Mouse (Mus musculus): ENCODE data around the gene Cby3. TPM values are rescaled to one million over a fixed set of nuclear protein-coding genes. Genes with fewer than 3 reads are reported as not detected.

Gene Cby3
- polyA plus RNA-seq, 1 experiment from 2014 or later: 0.37 TPM

DNA sequence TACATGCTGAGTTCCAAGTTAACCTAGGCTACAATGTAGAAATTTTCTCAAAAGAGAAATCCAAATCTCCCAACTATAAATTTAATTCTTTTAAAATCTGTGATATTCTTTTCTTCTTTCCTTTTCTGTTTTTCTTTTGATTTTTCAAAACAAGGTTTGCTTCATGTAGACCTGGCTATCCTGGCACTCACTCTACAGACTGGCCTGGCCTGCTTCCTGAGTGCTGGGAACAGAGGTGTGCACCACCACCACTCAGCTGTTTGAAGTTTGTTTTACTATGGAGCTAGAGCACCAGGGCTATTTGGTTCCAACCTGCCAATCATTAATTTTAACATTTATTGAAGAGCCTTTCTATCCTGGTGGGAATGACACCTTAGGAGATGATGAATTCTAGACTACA, 18.8 kb downstream of the Cby3 start:
- Histone ChIP-seq H3K4me2 (no peak overlapping the region), H3K27me3 (ENCODE audit: insufficient read depth, low read length) (no peaks in the 10 kb centered on the region), H3K36me3 (ENCODE audit: insufficient read depth) (no peaks in the 10 kb centered on the region), H3K27ac (ENCODE audit: low read depth) (no peak overlapping the region), H3K4me3 (ENCODE audit: low read depth, low read length) (no peak overlapping the region), H3K4me1 (ENCODE audit: insufficient read depth) (no peaks in the 10 kb centered on the region; the same call in 1 of the 2 replicates), H3K9me3 (ENCODE audit: low read depth, low read length) (no peaks in the 10 kb centered on the region), H3K9ac (no peak overlapping the region)
- DNase-seq (no peak), ATAC-seq (ENCODE audit: insufficient read depth) (no peak)
- TF ChIP-seq CTCF (IDR thresholded peaks at IDR 0.05; ENCODE audit: low read depth): no peak

DNA sequence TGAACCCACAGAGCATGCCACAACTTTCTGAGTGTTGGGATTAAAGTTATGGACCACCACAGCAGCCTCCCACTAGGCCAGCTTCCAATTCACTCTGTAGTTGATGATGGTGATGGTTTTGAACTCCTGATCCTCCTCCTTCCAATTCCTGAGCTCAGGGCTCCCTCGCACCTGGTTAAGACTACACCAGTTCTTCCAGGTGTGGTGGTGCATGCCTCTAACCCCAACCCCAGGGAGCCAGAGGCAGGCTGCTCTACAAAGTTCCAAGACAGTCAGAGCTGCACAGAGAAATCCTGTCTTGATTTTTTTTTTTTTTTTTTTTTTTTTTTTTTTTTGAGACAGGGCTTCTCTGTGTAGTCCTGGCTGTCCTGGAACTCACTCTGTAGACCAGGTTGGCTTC, 19.4 kb downstream of the Cby3 start:
- H3K4me3 ChIP-seq (ENCODE audit: low read depth, low read length): no peak overlapping the region
- TF ChIP-seq CTCF (IDR thresholded peaks at IDR 0.05; ENCODE audit: low read depth): no peak
- no peaks in the 10 kb centered on the region for H3K27me3 ChIP-seq (ENCODE audit: insufficient read depth, low read length)
- no peak for ATAC-seq (ENCODE audit: insufficient read depth)
- H3K4me2 ChIP-seq: no peak overlapping the region
- no peaks in the 10 kb centered on the region; the same call in 1 of the 2 replicates for H3K4me1 ChIP-seq (ENCODE audit: insufficient read depth)
- no peak overlapping the region for H3K27ac ChIP-seq (ENCODE audit: low read depth)
- DNase-seq: no peak
- 100% methylated on average over 1 of the region's 1 CpGs for WGBS
- peaks cover under 1% of the 10 kb centered on the region; the same call in 1 of the 2 replicates for H3K36me3 ChIP-seq (ENCODE audit: insufficient read depth)
- no peaks in the 10 kb centered on the region for H3K9me3 ChIP-seq (ENCODE audit: low read depth, low read length)
- H3K9ac ChIP-seq: no peak overlapping the region

DNA sequence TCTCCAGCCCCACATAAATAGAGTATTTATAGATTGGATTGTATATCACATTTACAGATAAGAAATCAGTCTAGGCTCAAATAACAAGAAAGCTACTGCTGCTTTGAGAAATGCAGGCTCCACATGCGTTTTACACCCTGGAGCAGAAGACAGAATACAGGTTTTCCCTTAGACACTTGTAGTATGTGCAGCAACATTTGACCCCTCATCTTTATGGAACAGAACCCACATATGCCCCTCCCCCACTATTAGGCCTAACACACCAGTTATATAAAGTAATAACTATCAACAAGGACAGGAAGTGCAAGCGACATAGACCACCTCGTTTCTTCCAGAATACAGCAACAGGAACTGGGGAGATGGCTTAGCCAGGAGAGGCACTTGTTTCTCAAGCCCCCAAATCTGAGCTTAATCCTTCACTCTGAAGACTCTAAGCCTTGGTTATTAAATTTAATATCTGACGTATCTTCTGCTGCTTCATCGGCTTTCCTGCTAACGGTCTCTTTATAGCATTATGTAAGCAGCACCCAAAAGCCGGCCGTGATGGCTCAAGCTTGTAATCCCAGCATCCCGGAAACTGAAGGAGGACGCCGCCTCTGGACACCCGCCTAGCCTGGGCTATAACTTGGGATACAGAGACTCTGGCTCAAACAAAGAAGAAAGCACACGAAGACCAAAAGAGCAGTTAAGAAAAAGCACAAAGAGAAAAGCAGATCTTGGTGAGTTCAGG, 20.2 kb downstream of the Cby3 start:
- Histone ChIP-seq H3K36me3 (ENCODE audit: insufficient read depth) (peaks cover 9% of the 10 kb centered on the region), H3K27ac (ENCODE audit: low read depth) (no peak overlapping the region), H3K4me3 (ENCODE audit: low read depth, low read length) (no peak overlapping the region), H3K4me2 (no peak overlapping the region), H3K9ac (no peak overlapping the region), H3K4me1 (ENCODE audit: insufficient read depth) (peaks cover 5% of the 10 kb centered on the region), H3K9me3 (ENCODE audit: low read depth, low read length) (no peaks in the 10 kb centered on the region), H3K27me3 (ENCODE audit: insufficient read depth, low read length) (no peaks in the 10 kb centered on the region)
- WGBS: 82% methylated on average over 13 of the region's 13 CpGs
- no peak for TF ChIP-seq CTCF (IDR thresholded peaks at IDR 0.05; ENCODE audit: low read depth)
- no peak for ATAC-seq (ENCODE audit: insufficient read depth)
- no peak for DNase-seq

DNA sequence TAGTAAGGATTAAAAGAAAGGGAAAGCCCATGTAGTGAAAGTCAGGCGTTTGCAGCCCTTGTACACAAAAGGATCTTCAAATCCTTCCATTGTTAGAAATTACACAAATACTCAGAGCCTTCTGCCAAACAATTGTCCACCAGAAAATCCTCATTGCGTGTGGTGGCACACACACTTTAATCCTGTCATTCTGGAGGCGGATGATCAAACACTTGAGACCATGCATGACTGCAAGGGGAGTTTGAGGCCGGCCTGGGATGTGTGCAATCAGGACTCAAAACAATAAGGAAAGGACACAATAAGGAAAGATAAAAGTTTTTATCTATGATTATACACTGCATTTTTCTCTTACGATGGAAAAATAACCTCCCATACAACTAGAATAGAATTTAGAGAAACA, 21.2 kb downstream of the Cby3 start:
- 65% methylated on average over 5 of the region's 5 CpGs for WGBS
- peaks cover 9% of the 10 kb centered on the region for H3K4me1 ChIP-seq (ENCODE audit: insufficient read depth)

DNA sequence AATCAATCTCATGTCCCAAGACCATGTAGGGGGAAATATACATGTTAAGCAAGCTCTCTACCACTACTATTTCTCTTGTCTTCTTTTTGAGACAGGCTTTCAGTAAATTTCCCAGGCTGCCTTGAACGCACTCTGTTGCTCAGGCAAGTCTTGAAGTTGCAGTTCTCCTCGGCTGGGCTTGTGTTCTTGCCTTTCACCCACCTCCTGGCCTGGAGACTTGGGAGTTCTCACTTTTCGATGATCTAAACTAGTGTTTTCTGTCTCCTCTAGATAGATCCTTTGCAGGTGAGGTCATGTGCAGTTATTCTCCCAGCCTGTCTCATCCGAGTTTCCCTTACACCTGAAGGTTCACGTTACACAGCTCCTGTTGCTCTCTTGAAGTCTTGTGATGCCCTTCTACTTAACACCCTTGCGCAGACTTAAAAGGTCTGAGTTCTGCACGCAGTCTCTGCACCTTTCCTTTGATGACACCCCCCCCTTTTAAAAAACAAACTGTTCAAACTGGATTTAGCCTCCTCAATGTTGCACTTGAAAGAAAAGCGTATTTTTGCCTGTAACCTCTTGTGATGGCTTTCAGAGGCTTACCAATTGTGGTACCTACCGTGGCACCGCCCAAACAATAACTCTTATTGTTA, 22.0 kb downstream of the Cby3 start:
- peak overlapping the region; percentile 96 for H3K4me3 ChIP-seq (ENCODE audit: low read depth, low read length)
- H3K4me1 ChIP-seq (ENCODE audit: insufficient read depth): peaks cover 10% of the 10 kb centered on the region
- no peak for TF ChIP-seq CTCF (IDR thresholded peaks at IDR 0.05; ENCODE audit: low read depth)
- no peak for ATAC-seq (ENCODE audit: insufficient read depth)
- H3K4me2 ChIP-seq: peak overlapping the region; percentile 95
- H3K9ac ChIP-seq: peak overlapping the region; percentile 87
- H3K27me3 ChIP-seq (ENCODE audit: insufficient read depth, low read length): no peaks in the 10 kb centered on the region
- peak overlapping the region; percentile 100 for H3K27ac ChIP-seq (ENCODE audit: low read depth)
- WGBS: 23% methylated on average over 10 of the region's 10 CpGs
- DNase-seq: no peak
- H3K9me3 ChIP-seq (ENCODE audit: low read depth, low read length): no peaks in the 10 kb centered on the region
- peaks cover 22% of the 10 kb centered on the region for H3K36me3 ChIP-seq (ENCODE audit: insufficient read depth)

More for the DNA sequence above, 21.2 kb downstream of the Cby3 start:
- H3K9me3 ChIP-seq (ENCODE audit: low read depth, low read length): no peaks in the 10 kb centered on the region
- TF ChIP-seq CTCF (IDR thresholded peaks at IDR 0.05; ENCODE audit: low read depth): no peak
- H3K4me3 ChIP-seq (ENCODE audit: low read depth, low read length): no peak overlapping the region
- no peak overlapping the region for H3K4me2 ChIP-seq
- DNase-seq: no peak
- no peak overlapping the region for H3K9ac ChIP-seq
- ATAC-seq (ENCODE audit: insufficient read depth): no peak
- peaks cover 18% of the 10 kb centered on the region for H3K36me3 ChIP-seq (ENCODE audit: insufficient read depth)
- H3K27ac ChIP-seq (ENCODE audit: low read depth): no peak overlapping the region
- H3K27me3 ChIP-seq (ENCODE audit: insufficient read depth, low read length): no peaks in the 10 kb centered on the region

DNA sequence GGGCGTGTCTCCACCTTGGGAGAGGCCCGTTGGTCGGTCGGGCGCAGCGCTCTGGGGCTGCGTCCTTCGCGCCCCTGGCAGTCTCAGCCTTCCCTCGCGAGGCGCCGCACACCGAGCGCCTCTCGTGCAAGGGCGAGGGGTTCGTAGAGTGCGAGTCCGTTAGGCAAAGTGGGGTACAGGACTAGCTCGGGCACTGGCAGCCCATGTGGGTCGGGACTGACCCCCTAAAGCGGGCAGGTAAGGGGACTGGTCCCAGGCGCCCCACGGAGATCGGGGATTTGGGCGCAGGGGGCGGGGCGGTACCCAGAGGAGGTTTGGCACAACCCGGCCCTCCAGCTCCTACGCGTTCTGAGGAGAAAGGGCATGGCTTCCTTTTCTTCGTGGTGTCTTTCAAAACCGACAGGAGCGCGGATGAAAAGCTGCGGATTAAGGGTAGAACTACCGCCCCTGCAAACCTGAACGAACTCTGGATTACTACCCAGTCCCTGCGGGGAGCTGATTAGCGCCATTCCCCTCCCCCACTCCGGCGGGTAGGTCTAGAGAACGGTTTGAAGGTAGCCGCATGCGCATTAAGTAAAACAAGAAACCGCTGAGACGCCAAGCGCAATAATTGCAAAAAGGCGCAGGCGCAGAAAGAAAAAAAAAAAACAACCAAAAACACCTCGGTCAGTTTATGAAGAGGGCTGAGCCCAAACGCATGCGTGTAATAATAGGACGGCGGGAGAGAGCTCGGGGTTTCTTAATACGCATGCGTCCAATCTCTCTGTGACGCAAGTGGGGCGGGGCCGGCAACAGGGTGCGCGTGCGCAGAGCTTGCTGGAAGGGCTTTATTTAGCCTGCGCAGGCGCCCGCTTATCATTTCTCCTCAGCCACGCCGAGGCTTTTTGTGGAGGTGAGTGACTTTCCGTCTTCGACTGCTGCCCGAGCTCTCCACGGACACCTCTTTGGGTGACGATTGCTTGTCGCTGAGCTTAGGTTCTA, 22.9 kb downstream of the Cby3 start, which contains the start of gene Hnrnph1:
Gene Hnrnph1, plus strand, starts transcription at position 80 of the 981 bp plus-strand sequence.
- H3K4me3 ChIP-seq (ENCODE audit: low read depth, low read length): peak within 1 kb of the TSS; percentile 96
- WGBS: under 1% methylated on average over 76 of the region's 76 CpGs
- peak within 1 kb of the TSS; percentile 98 for H3K9ac ChIP-seq
- peak; percentile 90 for ATAC-seq (ENCODE audit: insufficient read depth)
- TF ChIP-seq CTCF (IDR thresholded peaks at IDR 0.05; ENCODE audit: low read depth): no peak
- peak; percentile 100 for DNase-seq
- H3K4me2 ChIP-seq: peak within 1 kb of the TSS; percentile 95
- peaks cover 11% of the 10 kb centered on the region; the same call in 1 of the 2 replicates for H3K4me1 ChIP-seq (ENCODE audit: insufficient read depth)
- peaks cover 28% of the 10 kb centered on the region for H3K36me3 ChIP-seq (ENCODE audit: insufficient read depth)
- no peaks in the 10 kb centered on the region for H3K9me3 ChIP-seq (ENCODE audit: low read depth, low read length)
- H3K27me3 ChIP-seq (ENCODE audit: insufficient read depth, low read length): no peaks in the 10 kb centered on the region
- peak within 1 kb of the TSS; percentile 100 for H3K27ac ChIP-seq (ENCODE audit: low read depth)
